Mouse (Mus musculus) midbrain, embryonic 14.5 days (tissue): ENCODE measurements around the gene Thumpd1. TPM values are rescaled to one million over a fixed set of nuclear protein-coding genes. Genes with fewer than 3 reads are reported as not detected.

Source experiments
- polyA plus RNA-seq: library from polyadenylated mRNA; unstranded; fragments of >200 nt; fragmentation: Nextera tagmentation; extraction: Ambion mirVana; gene quantifications from 2 replicates; pipeline ENCODE4 v1.2.1, GENCODE M21; 2014

Gene Thumpd1
- polyA plus RNA-seq, 1 experiment from 2014 or later = 94.4 TPM

Other genes with a start within 250 kb of the Thumpd1 start
- not detected in 2 replicates for gene Umod, start 241.5 kb downstream of the Thumpd1 start, polyA plus RNA-seq
- not detected in 2 replicates for gene Acsm5, start 201.3 kb downstream of the Thumpd1 start, polyA plus RNA-seq
- 0.13 and 0.16 TPM in 2 replicates for gene Pdilt, start 197.3 kb downstream of the Thumpd1 start, polyA plus RNA-seq
- not detected in 2 replicates for gene Acsm2, start 166.5 kb downstream of the Thumpd1 start, polyA plus RNA-seq
- not detected in 2 replicates for gene Acsm1, start 113.8 kb downstream of the Thumpd1 start, polyA plus RNA-seq
- not detected in 2 replicates for gene Acsm4, start 30.8 kb downstream of the Thumpd1 start, polyA plus RNA-seq
- gene Acsm3, start 40.1 kb upstream of the Thumpd1 start, polyA plus RNA-seq = 0.34 TPM in 1 of 2 replicates, not detected in the other
- gene Rexo5, start 73.2 kb upstream of the Thumpd1 start, polyA plus RNA-seq = 9.4 and 11.6 TPM in 2 replicates
- gene Eri2, start 73.3 kb upstream of the Thumpd1 start, polyA plus RNA-seq = 19.2 and 25.5 TPM in 2 replicates
- gene Lyrm1, start 175.1 kb upstream of the Thumpd1 start, polyA plus RNA-seq = 22.8 and 23.7 TPM in 2 replicates
- 12.2 and 15.1 TPM in 2 replicates for gene Dcun1d3, start 175.5 kb upstream of the Thumpd1 start, polyA plus RNA-seq